Mouse (Mus musculus): ENCODE measurements around the gene Farp1.

DNA sequence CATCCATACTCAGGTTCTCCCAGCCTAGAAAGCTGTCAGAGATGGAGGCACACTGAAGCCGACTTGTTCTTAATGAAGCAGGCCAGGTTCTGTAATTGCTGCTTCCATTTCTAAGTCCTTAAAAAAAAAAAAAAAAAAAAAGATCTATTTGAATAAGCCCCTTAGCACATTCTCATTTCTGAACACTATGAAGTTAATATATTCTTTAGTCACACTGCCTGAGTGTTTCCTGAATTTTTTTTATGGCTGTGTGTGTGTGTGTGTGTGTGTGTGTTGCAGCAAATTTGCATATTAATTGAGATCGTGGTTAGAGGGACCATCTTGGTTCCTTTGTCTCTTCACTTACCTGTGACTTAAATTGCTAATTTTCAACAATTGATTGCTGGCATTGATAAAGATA, 47.8 kb downstream of the Farp1 start:
- no peak for TF ChIP-seq POLR2A (IDR thresholded peaks at IDR 0.05; ENCODE audit: insufficient read depth, low read length)
- TF ChIP-seq EP300 (IDR thresholded peaks at IDR 0.05; ENCODE audit: insufficient read depth, low read depth, low read length) = no peak
